Mouse (Mus musculus) large intestine, adult 2 months (tissue): ENCODE data around the gene Wwc1. TPM values are rescaled to one million over a fixed set of nuclear protein-coding genes. Genes with fewer than 3 reads are reported as not detected.
A peak's percentile ranks its signal among the peaks of the same experiment; 100 is the strongest.

Experiments
- DNase-seq: peaks from one replicate; pipeline ENCODE4 v3.0.0-alpha.2; 2012; ENCODE audit warnings: low read depth, low spot score
- WGBS: fragments of 180-500 bp; shearing (Covaris S2); methylation state at CpG from one replicate; pipeline ENCODE4 v1.1.7; 2018; 5-methylcytosine and 5-hydroxymethylcytosine counted together
- polyA plus RNA-seq: library from polyadenylated mRNA; depleted of rRNA; stranded (reverse); fragments of >200 nt; gene quantifications from 2 replicates; pipeline ENCODE4 v1.2.3, GENCODE M21; 2012

Gene Wwc1
- polyA plus RNA-seq, 1 experiment = 20.3 TPM

DNA sequence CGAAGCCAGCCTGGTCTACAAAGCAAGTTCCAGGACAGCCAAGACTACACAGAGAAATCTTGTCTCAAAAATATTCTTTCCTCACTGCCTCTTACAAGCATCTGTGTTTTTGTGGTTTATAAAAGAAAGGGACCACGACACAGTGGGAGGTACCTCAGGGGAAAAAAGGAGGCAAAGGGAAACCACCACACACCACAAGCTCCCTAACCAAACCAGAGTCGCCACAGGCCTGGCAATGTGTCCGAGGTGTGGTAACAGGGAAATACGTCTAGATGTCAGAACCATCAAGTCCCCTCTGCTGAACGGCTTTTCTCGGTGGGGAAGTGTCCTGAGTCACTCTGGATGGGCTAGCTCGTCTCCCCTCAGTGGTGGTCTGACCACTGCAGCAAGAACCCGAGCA is 80.4 kb downstream of the Wwc1 start:
- 73% methylated on average over 9 of the region's 9 CpGs for WGBS
- DNase-seq = no peak

DNA sequence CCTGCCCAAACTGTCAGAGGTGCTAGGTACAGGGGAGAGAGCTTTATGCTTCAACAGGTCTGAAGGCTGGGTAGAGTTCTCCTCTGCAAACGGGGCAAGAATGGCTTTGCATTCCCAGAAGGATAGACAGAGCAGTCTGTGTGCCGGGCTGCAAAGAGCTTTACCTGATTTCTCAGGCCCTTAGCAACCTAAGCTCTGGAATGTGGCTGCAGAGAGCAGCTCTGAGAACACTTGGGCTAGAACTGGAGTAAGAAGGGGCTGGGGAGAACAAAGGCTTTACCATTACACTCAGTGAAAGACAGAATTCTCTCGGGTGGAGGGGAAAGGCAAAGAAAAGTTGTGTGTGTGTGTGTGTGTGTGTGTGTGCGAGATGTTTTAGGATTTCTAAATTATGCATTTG is 86.9 kb downstream of the Wwc1 start:
- DNase-seq = no peak
- WGBS = 72% methylated on average over 4 of the region's 4 CpGs

DNA sequence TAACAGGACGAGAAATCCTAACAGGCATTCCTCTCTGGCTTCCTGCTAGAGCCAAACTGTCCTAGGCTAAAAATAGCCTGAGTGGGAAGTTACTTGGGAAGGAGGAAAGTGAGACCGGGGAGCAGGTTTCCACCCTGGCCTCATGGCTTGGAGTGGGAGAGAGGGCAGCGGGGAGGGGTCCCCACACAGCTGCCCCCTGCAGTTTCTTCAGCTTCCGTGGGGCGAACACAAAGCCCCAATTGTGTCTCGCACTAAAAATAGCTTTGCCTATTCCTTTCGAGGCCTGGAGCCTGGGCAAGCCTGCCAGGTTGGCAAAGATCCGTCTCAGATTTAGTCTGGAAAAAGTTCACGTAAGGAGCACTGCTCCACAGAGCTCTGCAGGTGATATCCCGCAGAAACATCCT is 87.3 kb downstream of the Wwc1 start:
- DNase-seq = no peak
- 65% methylated on average over 10 of the region's 10 CpGs for WGBS

DNA sequence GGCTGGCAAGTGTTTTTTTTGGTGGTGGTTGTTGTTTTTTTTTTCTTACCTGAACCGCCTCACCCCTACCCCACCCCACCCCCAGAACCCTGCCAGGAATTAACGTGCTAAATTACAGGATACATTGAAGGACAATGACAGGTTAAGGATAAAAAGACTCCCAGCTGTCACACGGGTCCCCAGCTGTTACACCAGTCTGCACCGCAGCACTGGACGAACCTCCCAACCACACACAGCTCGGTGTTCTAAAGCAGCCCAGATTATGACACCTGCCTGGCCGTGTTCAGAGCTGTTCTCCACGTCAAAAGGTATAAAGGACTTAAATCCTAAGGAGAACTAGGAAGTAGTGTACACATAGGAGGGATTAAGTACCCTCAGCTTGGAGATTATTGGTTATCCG is 88.0 kb downstream of the Wwc1 start:
- WGBS = 75% methylated on average over 9 of the region's 9 CpGs

DNA sequence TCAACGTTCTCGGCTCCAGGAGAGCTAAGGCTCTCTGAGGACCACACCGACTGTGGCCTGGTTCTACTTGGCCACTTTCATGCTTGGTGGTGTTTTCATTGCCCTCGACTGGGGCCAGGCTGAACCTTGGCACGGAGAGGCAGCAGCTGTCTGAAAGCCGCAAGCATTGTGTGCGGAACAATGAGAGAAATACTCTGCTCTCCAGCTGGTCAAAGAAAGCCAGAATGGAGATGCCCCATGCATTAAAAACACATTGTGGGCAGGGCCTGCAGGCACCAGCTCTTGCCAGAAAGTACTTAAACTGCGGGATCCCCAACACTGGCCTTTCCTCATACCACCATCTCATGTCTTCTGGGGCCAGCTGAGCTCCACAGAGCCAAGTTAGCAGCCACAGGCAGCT is 91.5 kb downstream of the Wwc1 start:
- WGBS = 81% methylated on average over 8 of the region's 8 CpGs
- DNase-seq = no peak

More for the DNA sequence above, 88.0 kb downstream of the Wwc1 start:
- DNase-seq = no peak

DNA sequence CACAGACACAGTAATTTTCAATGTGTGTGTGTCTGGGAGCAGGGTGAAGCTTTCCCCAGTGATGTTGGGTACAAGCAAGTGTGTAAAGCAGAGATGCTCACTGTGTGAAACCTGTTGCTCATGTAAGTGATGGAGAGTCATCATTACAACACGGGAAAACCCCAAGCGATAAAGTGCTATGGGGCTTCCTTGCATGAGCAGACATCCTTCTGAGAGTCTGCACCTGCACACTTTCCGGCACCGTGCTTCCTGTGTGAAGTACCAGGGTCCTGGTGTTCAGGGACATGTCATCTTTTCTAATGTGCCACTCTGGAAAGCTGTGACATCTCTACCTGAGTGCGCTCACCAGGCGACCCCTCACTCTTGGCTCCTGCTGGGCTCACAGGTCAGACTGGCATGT is 97.5 kb downstream of the Wwc1 start:
- 92% methylated on average over 6 of the region's 6 CpGs for WGBS
- no peak for DNase-seq

DNA sequence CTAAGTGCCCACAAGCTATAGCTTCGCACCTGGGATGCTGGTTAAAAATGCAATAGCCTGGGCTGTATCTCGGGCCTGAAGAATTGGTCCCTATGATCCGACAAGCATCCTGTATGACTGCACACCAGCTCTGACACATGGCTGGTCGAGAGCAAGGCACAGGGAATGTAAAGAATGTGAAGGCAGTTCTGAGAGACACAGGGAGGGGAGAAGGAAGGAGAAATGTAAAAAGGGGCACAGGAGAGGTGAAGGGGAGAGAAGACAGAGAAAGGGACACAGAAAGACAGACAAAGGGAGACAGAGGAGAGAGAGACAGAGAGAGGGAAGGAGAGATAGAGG is 101.8 kb downstream of the Wwc1 start:
- DNase-seq = no peak
- WGBS = 77% methylated on average over 4 of the region's 4 CpGs

DNA sequence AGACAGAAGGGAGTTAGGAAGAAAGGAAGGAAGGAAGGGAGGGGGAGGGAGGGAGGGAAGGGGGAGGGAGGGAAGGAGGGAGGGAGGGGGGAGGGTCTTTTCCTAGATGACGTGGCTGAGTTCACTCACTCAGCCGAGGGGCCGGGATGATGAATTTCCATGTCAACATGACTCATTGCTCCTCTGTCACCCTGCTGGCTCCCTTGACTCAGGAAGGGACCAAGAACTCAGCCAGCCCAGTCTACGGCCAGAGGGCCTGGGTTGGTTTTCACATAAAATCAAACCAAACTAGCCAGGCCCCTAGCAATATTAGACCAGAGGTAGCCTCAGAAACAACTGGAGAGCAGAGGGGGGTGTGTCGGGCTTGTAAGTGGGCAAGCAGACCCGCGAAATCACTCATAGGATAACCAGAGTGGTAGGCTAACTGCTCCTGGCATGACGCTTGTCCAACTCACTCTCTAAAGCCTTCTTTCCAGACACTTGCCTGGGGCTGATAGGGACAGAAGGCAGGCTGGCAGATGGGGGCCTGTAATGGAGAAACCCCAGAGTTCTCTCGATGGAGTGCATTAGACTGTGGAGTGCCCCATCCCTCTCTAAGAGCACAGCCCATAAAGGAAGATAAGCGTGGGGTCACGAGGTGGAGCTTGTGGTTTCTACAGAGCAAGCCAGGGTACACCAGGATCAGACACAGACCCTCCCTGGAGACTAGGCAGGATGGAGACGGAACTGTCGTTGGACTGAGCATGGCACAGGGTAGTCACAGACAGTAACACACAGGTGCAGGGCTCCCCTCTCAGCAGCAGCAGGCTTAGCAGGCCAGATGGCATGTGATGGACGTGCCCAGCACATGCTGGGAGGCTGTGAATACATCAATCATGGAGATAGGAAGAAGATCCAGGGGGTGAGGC is 102.4 kb downstream of the Wwc1 start:
- 75% methylated on average over 14 of the region's 14 CpGs for WGBS
- no peak for DNase-seq

DNA sequence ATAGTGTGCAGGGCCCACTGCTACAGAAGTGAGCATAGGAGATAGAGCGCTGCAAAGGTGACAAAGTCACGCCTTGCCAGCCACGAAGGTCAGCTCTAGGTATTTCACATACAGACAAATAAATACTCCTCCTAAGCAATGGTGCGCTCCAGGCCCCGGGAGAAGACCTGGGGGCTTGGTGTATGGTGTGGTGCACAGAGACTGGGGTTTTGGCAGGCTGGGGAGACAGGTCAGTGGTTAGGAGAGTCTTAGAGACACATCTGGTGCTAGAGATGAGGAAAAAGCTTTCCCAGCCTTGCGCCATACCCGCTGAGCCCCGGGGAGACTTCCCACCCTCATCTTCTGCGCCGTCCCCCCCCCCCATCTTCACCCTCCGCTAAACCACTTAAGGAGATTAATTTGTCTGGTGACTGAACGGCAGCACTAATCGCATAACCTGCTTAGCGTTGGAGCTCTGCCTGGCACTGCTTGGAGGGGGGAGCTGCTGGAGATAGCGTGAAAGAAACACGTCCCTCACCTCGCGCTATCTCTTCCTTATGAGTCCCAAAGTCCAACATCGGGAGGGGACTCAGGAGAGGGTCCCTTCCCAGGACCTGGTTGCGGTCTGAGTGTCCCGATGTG is 106.6 kb downstream of the Wwc1 start:
- 69% methylated on average over 21 of the region's 21 CpGs for WGBS
- no peak for DNase-seq

DNA sequence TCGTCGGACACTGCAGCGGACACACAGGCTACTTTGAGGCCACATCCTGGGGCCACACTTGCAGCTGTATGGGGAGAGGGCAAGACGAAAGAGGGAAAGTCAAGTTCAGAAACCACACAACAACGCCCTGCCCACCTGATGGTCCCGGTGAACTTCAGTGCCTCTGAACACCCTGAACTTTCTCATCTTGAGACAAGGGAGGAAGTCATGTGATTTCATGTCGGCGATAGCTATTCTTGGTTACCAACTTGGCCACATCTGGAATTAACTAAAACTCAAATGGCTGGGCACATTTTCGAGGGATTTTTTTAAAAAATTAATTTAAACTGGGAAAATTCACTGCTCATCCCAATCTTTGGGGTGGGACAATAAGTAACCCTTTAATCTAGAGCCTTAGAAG is 109.4 kb downstream of the Wwc1 start:
- 92% methylated on average over 9 of the region's 9 CpGs for WGBS
- no peak for DNase-seq

DNA sequence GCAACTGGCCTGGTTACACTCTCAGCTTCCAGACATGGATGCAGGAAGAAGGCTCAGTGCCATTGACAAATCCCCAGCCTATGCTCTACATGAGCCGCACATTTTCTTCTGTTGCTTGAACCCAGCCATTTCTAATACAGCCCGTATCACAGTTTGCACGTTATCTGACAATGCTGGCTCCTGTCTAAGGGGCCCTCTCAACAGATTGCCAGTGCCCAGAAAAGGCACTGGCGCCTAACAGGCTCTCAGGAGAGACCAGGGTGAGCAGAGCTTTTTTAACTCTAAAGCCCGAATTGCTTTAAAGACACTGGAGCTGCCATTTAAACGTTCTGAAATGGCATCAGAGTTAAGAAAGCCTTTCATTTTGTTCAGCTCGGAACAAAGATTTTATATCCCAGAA is 114.2 kb downstream of the Wwc1 start:
- DNase-seq = no peak
- 86% methylated on average over 7 of the region's 7 CpGs for WGBS

DNA sequence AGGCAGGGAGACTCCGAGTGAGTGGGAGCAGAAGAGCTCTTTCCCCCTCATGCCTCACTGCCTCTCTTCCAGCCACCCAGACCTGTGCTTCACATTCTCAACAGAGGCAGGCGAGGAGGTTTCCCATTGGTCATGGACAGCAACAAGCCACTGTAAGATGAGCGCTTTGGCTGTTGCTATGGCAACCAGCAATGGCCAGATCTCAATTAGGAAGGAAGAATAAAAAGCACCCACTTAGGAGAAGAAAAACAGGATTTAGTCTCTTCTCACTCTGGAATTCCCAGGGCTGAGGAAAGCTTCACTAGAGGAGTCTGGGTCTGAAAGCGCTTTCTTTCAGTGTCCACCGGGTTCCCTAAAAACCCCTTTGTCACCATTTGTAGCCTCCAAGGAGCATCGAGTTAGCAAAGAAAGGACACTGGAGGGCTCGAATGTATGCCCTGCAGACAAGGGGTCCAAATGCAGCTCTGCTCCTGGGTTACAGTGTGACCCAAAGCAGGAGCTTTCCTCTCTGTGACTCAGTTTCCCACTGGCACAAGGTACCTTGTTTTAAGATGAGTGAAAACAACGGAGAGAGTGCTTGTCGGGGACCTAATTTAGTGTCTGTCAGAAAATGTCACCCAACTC is 115.2 kb downstream of the Wwc1 start:
- WGBS = 63% methylated on average over 9 of the region's 9 CpGs

DNA sequence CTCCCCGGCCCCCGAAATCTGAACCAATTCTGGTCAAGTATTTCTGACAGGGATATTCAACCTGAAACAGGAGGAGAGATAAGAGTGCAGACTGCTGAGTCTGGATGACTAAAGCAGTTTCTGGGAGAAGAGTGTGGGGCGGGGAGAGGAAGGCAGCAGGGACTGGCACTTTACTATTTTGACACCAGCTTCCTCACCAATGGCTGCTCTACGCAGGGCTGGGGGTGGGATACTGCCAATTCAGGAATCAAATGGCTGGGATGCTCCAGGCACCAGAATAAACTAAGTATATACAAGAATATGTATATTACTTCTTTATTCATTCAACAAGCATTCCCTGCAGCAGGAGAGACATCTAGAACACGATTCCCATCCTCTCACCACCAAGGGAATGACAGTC is 116.7 kb downstream of the Wwc1 start:
- 90% methylated on average over 5 of the region's 5 CpGs for WGBS
- DNase-seq = no peak

More for the DNA sequence above, 115.2 kb downstream of the Wwc1 start:
- DNase-seq = no peak

DNA sequence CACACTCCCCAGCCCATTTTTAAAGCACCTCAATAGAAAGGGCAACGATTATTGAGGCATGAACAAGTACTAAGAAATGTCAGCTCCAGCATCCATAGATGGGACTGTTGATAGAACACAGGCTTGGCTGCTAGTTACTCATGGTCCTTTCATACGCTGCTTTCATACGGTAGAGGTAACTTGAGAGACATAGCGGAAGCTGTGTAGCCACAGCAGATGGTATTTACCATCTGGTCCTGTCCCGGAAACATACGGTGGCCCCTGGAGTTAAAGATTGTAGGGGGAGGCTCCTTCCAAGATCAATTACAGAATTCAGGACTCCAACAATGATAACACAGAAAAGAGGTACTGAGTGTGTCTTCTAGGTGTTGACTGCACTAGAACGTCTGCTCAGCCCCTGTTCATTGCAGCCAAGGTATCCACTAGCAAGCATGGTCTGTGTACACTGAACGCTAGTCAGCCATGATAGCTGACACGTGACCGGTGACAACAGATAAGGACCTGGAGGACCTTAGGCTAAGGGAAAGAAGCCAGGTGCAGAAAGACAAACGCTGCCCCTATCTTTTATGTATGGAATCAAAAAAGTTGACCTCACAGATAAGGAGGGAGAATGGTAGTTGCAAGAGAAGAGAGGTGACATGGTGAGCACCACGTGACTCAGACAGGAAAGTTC is 122.8 kb downstream of the Wwc1 start:
- WGBS = 78% methylated on average over 12 of the region's 12 CpGs
- no peak for DNase-seq

DNA sequence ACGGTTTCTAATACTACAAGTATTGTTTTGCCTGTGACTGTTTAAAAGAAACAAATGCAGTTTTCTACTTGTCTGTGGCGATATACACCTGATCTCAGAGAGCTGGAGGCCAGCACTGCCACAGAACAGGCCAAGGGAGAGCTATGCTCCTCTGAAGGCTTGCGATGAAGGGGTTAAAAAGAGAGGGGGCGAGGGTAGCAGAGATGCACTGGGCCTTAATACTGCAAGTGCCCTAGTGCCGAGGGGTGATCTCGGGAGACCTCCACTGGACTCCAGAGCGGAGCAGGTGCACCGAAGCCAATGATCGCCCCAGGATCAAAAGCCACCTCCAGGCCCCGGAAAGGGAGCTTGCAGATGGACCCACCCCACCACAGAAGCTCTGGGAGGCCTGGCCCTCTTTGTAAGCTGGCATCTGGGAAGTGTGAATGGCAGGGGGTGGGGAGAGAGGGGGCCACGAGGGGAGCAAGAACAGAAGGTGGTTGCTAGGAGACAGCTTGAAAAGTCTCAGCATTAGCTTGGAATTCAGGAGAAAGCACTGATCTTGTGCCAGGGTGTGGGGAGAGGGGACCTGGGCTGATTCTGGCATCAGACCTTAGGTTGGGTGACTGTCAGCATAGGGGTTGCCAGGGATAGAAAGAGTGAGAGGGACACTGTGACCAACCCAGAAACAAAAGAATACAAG is 123.8 kb downstream of the Wwc1 start:
- no peak for DNase-seq
- WGBS = 81% methylated on average over 11 of the region's 11 CpGs

DNA sequence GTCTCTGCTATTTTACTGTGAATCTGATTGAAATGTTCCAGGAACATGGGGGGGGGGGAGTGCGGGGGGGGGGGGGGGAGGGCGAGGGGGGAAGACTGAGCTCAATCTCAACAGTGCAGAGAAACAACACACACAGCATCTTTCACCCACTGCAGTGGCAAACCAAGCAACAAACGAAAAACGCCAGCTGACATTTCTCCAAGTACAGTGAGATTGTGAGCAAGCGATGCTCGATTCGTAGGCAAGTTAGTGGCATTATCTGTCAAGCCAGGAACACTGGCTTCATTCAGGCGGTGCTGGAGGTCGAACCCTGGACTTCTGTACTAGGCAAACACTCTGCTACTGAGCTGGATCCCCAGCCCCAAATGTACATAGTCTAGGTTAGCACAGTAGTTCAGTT is 124.8 kb downstream of the Wwc1 start:
- DNase-seq = no peak
- WGBS = 85% methylated on average over 8 of the region's 9 CpGs

DNA sequence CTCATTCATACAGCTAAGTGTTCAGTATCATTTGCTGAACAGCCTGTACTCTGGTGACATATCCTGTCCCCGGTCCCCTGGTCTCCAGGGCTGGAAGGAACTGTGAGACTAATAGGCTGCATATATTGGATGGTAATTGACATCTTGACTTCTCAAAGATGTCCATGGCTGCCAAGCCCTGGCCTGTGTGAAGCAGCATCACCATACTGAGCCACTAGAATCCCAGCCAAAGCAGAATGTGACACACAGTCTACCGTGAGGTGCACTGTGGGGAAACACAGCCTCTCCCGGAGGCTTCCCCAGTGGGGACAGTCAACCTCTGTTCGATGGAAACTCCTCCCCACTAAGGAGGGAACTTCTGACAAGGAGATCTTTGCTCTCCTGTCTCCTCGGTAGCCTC is 125.4 kb downstream of the Wwc1 start:
- DNase-seq = no peak
- 89% methylated on average over 5 of the region's 5 CpGs for WGBS

DNA sequence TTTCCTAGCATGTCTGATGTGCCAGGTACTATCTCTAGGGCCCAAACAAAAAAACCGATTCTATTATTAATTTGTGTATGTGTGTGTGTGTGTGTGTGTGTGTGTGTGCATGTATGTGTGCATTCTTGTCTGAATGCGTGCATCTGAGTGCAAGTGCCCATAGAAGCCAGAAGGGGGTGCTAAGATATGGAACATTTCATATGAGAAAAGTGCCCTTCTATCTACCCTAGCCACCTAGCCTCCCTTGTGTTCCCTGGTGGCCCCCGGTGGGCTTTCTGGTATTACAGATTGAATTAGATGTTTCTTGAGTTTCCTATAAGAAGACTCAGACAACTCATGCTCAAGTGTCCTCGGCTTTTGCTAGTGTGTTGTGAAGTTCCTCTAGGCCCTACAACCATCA is 126.7 kb downstream of the Wwc1 start:
- no peak for DNase-seq
- 93% methylated on average over 4 of the region's 4 CpGs for WGBS

DNA sequence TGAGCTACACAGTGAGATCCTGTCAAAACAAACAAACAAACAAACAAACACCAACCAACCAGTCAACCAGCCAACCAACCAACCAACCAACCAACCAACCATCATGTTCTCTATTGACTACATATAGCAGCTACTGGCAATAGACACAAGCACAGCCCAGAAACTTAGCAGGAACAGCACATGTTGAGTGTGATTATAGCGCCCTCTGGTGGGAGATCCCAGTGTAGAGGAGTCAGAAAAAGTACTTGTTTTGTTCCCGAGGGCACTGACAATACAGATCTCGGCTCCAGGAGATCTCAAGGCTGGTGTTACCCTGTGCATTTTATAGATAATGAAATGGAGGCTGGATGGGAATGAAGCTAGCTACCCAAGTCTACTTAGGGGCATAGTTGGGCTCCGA is 127.6 kb downstream of the Wwc1 start:
- DNase-seq = peak; percentile 8
- WGBS = 56% methylated on average over 4 of the region's 4 CpGs

DNA sequence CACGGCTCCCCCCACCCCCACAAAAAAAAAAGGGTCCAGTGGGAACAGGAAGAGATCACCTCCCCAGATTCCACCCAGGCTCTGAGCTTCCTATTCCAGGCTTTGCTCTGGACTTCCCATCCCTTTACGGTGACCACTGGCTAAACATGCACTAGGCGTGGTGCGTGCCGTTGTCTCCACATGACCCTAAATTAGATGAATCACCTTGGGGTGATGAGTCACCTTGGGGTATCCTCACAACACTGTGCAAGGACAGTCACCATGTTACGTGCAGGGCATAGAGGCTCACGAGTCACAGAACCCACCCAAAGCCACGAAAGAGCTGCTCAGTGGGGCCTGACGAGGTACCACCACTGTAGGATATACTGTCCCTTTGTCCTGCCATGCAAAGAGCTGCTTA is 136.0 kb downstream of the Wwc1 start:
- DNase-seq = no peak
- WGBS = 86% methylated on average over 9 of the region's 9 CpGs
